Mouse (Mus musculus): ENCODE results near the gene Pbx3. TPM values are rescaled to one million over a fixed set of nuclear protein-coding genes. Genes with fewer than 3 reads are reported as not detected.

The Pbx3 gene
- polyA plus RNA-seq, 1 experiment from 2014 or later, result 51.2 TPM

- Histone ChIP-seq H3K9me3 (no peaks in the 10 kb centered on the region), H3K4me2 (replicated peaks) (peak overlapping the region; percentile 57), H3K4me3 (peak overlapping the region; percentile 38), H3K36me3 (no peaks in the 10 kb centered on the region), H3K4me1 (peaks cover 50% of the 10 kb centered on the region), H3K9ac (replicated peaks) (peak overlapping the region; percentile 45), H3K27ac (replicated peaks) (peak overlapping the region; percentile 78), H3K27me3 (peaks cover 3% of the 10 kb centered on the region; the same call in 1 of the 2 replicates)
- WGBS, result 2% methylated on average over 18 of the region's 18 CpGs
- ATAC-seq (replicated peaks), result peak; percentile 73
These were observed 122.8 kb downstream of the Pbx3 start for GRCm38 (mm10) chr2:34249961-34250658.

- ATAC-seq (replicated peaks), result peak; percentile 91
- Histone ChIP-seq H3K27me3 (no peaks in the 10 kb centered on the region), H3K4me2 (replicated peaks) (peak overlapping the region; percentile 57), H3K9me3 (no peaks in the 10 kb centered on the region), H3K4me1 (peaks cover 45% of the 10 kb centered on the region), H3K36me3 (no peaks in the 10 kb centered on the region), H3K4me3 (peak overlapping the region; percentile 38), H3K9ac (replicated peaks) (peak overlapping the region; percentile 45), H3K27ac (replicated peaks) (peak overlapping the region; percentile 78)
- under 1% methylated on average over 15 of the region's 15 CpGs for WGBS
These were observed 123.6 kb downstream of the Pbx3 start for GRCm38 (mm10) chr2:34249141-34249960.

- Histone ChIP-seq H3K36me3 (no peaks in the 10 kb centered on the region), H3K9ac (replicated peaks) (no peak overlapping the region), H3K9me3 (no peaks in the 10 kb centered on the region), H3K27me3 (peaks cover 3% of the 10 kb centered on the region; the same call in 1 of the 2 replicates), H3K4me1 (peaks cover 10% of the 10 kb centered on the region), H3K4me3 (no peak overlapping the region), H3K4me2 (replicated peaks) (no peak overlapping the region), H3K27ac (replicated peaks) (no peak overlapping the region)
- no peak for ATAC-seq (replicated peaks)
These were observed 132.1 kb downstream of the Pbx3 start for GRCm38 (mm10) chr2:34240885-34241284.

- Histone ChIP-seq H3K27ac (replicated peaks) (no peak overlapping the region), H3K4me1 (peaks cover 19% of the 10 kb centered on the region)
- no peak for ATAC-seq (replicated peaks)
These were observed 133.6 kb downstream of the Pbx3 start for GRCm38 (mm10) chr2:34239315-34239858.

GRCm38 (mm10) chr2:34235467-34236075 lies 137.4 kb downstream of the Pbx3 start:
- 42% methylated on average over 8 of the region's 8 CpGs for WGBS
- H3K4me1 ChIP-seq, result peaks cover 40% of the 10 kb centered on the region
- no peak for ATAC-seq (replicated peaks)
- peaks cover 14% of the 10 kb centered on the region; the same call in 1 of the 2 replicates for H3K27me3 ChIP-seq
- H3K4me3 ChIP-seq, result no peak overlapping the region
- no peak overlapping the region for H3K27ac ChIP-seq (replicated peaks)
- H3K36me3 ChIP-seq, result no peaks in the 10 kb centered on the region
- H3K4me2 ChIP-seq (replicated peaks), result no peak overlapping the region
- no peak overlapping the region for H3K9ac ChIP-seq (replicated peaks)
- no peaks in the 10 kb centered on the region for H3K9me3 ChIP-seq

More at GRCm38 (mm10) chr2:34239315-34239858, 133.6 kb downstream of the Pbx3 start:
- WGBS, result 12% methylated on average over 4 of the region's 4 CpGs
- Histone ChIP-seq H3K27me3 (peaks cover 11% of the 10 kb centered on the region; the same call in 1 of the 2 replicates), H3K9ac (replicated peaks) (no peak overlapping the region), H3K4me2 (replicated peaks) (no peak overlapping the region), H3K36me3 (no peaks in the 10 kb centered on the region), H3K9me3 (no peaks in the 10 kb centered on the region), H3K4me3 (no peak overlapping the region)

- no peaks in the 10 kb centered on the region for H3K9me3 ChIP-seq
- 47% methylated on average over 1 of the region's 1 CpGs for WGBS
- no peak overlapping the region for H3K9ac ChIP-seq (replicated peaks)
- H3K4me1 ChIP-seq, result peaks cover 47% of the 10 kb centered on the region
- H3K4me3 ChIP-seq, result no peak overlapping the region
- no peaks in the 10 kb centered on the region for H3K36me3 ChIP-seq
- H3K27me3 ChIP-seq, result peaks cover 16% of the 10 kb centered on the region; the same call in 1 of the 2 replicates
- H3K4me2 ChIP-seq (replicated peaks), result no peak overlapping the region
- no peak overlapping the region for H3K27ac ChIP-seq (replicated peaks)
- ATAC-seq (replicated peaks), result no peak
These were observed 138.7 kb downstream of the Pbx3 start for GRCm38 (mm10) chr2:34234274-34234673.

GRCm38 (mm10) chr2:34233271-34233670 lies 139.7 kb downstream of the Pbx3 start:
- H3K4me2 ChIP-seq (replicated peaks), result no peak overlapping the region
- H3K9me3 ChIP-seq, result no peaks in the 10 kb centered on the region
- no peak overlapping the region for H3K27ac ChIP-seq (replicated peaks)
- H3K9ac ChIP-seq (replicated peaks), result no peak overlapping the region
- H3K4me1 ChIP-seq, result peaks cover 48% of the 10 kb centered on the region
- no peak; the same call in 1 of the 2 replicates for ATAC-seq (replicated peaks)
- no peaks in the 10 kb centered on the region for H3K36me3 ChIP-seq
- H3K4me3 ChIP-seq, result no peak overlapping the region
- WGBS, result 39% methylated on average over 5 of the region's 5 CpGs
- H3K27me3 ChIP-seq, result peaks cover 16% of the 10 kb centered on the region; the same call in 1 of the 2 replicates

- Histone ChIP-seq H3K9ac (replicated peaks) (no peak overlapping the region), H3K27ac (replicated peaks) (no peak overlapping the region), H3K4me2 (replicated peaks) (no peak overlapping the region), H3K4me1 (peaks cover 56% of the 10 kb centered on the region), H3K9me3 (no peaks in the 10 kb centered on the region), H3K27me3 (peaks cover 14% of the 10 kb centered on the region; the same call in 1 of the 2 replicates), H3K4me3 (no peak overlapping the region), H3K36me3 (no peaks in the 10 kb centered on the region)
- no peak for ATAC-seq (replicated peaks)
- 35% methylated on average over 4 of the region's 4 CpGs for WGBS
These were observed 145.3 kb downstream of the Pbx3 start for GRCm38 (mm10) chr2:34227688-34228087.

GRCm38 (mm10) chr2:34225470-34225869 lies 147.5 kb downstream of the Pbx3 start:
- Histone ChIP-seq H3K36me3 (no peaks in the 10 kb centered on the region), H3K27me3 (peaks cover 13% of the 10 kb centered on the region; the same call in 1 of the 2 replicates), H3K9ac (replicated peaks) (no peak overlapping the region), H3K4me3 (no peak overlapping the region), H3K9me3 (no peaks in the 10 kb centered on the region), H3K4me1 (peaks cover 43% of the 10 kb centered on the region), H3K27ac (replicated peaks) (no peak overlapping the region), H3K4me2 (replicated peaks) (no peak overlapping the region)
- peak; percentile 61 for ATAC-seq (replicated peaks)
- WGBS, result 18% methylated on average over 6 of the region's 6 CpGs

- H3K9me3 ChIP-seq, result no peaks in the 10 kb centered on the region
- H3K9ac ChIP-seq (replicated peaks), result no peak overlapping the region
- no peak overlapping the region for H3K4me2 ChIP-seq (replicated peaks)
- WGBS, result 75% methylated on average over 3 of the region's 3 CpGs
- no peaks in the 10 kb centered on the region for H3K36me3 ChIP-seq
- H3K27me3 ChIP-seq, result peaks cover 12% of the 10 kb centered on the region; the same call in 1 of the 2 replicates
- no peak overlapping the region for H3K27ac ChIP-seq (replicated peaks)
- no peak for ATAC-seq (replicated peaks)
- peaks cover 26% of the 10 kb centered on the region for H3K4me1 ChIP-seq
- no peak overlapping the region for H3K4me3 ChIP-seq
These were observed 151.5 kb downstream of the Pbx3 start for GRCm38 (mm10) chr2:34221477-34221876.

GRCm38 (mm10) chr2:34219150-34219549 lies 153.8 kb downstream of the Pbx3 start:
- no peaks in the 10 kb centered on the region for H3K9me3 ChIP-seq
- ATAC-seq (replicated peaks), result no peak
- H3K4me1 ChIP-seq, result peaks cover 11% of the 10 kb centered on the region
- H3K27ac ChIP-seq (replicated peaks), result no peak overlapping the region
- H3K36me3 ChIP-seq, result no peaks in the 10 kb centered on the region
- H3K4me2 ChIP-seq (replicated peaks), result no peak overlapping the region
- no peak overlapping the region for H3K9ac ChIP-seq (replicated peaks)
- H3K4me3 ChIP-seq, result no peak overlapping the region
- H3K27me3 ChIP-seq, result peaks cover 8% of the 10 kb centered on the region; the same call in 1 of the 2 replicates
- 69% methylated on average over 1 of the region's 1 CpGs for WGBS
